Mouse (Mus musculus) hindbrain, postnatal 0 days (tissue): ENCODE data around the gene Lamb1. TPM values are rescaled to one million over a fixed set of nuclear protein-coding genes. Genes with fewer than 3 reads are reported as not detected.

ENCODE experiments used
- ATAC-seq: fragments of 200-750 bp; cut with Nextera tagmentation; 2 replicates; pipeline ENCODE4 v1.8.0; 2017; ENCODE audit warnings: mild to moderate bottlenecking, moderate TSS enrichment, moderate library complexity
- DNase-seq: peaks from one replicate; pipeline ENCODE4 v3.0.0-alpha.2; 2015; ENCODE audit warnings: low spot score
- H3K27ac ChIP-seq: fragments of 300-500 bp; sonication (generic); 2 replicates; pipeline ENCODE4 v1.5.1; 2014; ENCODE audit warnings: mild to moderate bottlenecking
- H3K27me3 ChIP-seq: fragments of 300-500 bp; sonication (generic); 2 replicates; pipeline ENCODE4 v1.6.1; 2014; ENCODE audit warnings: low read length, mixed read lengths; ENCODE audit not compliant: insufficient read depth
- H3K36me3 ChIP-seq: fragments of 300-500 bp; sonication (generic); 2 replicates; pipeline ENCODE4 v1.6.1; 2014; ENCODE audit warnings: low read length, mixed read lengths; ENCODE audit not compliant: insufficient read depth
- H3K4me1 ChIP-seq: fragments of 300-500 bp; sonication (generic); 2 replicates; pipeline ENCODE4 v1.6.1; 2014; ENCODE audit warnings: antibody characterized with exemption, low read length, mixed read lengths; ENCODE audit not compliant: insufficient read depth
- H3K4me2 ChIP-seq: fragments of 300-500 bp; sonication (generic); 2 replicates; pipeline ENCODE4 v1.6.1; 2014; ENCODE audit warnings: low read depth, mild to moderate bottlenecking, low read length, moderate library complexity, mixed read lengths
- H3K4me3 ChIP-seq: fragments of 300-500 bp; sonication (generic); 2 replicates; pipeline ENCODE4 v1.5.1; 2014; ENCODE audit warnings: low read length
- H3K9ac ChIP-seq: fragments of 300-500 bp; sonication (generic); replicated peaks from 2 replicates; pipeline ENCODE4 v1.6.1; 2014; ENCODE audit warnings: mild to moderate bottlenecking, low read length, moderate library complexity, mixed read lengths
- H3K9me3 ChIP-seq: fragments of 300-500 bp; sonication (generic); 2 replicates; pipeline ENCODE4 v1.6.1; 2016; ENCODE audit warnings: low read length, mixed read lengths
- CTCF ChIP-seq: IDR thresholded peaks from 2 replicates; pipeline ENCODE4 v1.5.1; 2016; ENCODE audit warnings: antibody characterized with exemption, control low read depth, low read depth
- WGBS: fragments of 180-500 bp; shearing (Covaris S2); extraction: QIAGEN DNeasy Blood & Tissue Kit; methylation state at CpG from one replicate; pipeline ENCODE4 v1.1.7; 2014; 5-methylcytosine and 5-hydroxymethylcytosine counted together
- polyA plus RNA-seq: library from polyadenylated mRNA; unstranded; fragments of >200 nt; fragmentation: Nextera tagmentation; extraction: Ambion mirVana; gene quantifications from 2 replicates; pipeline ENCODE4 v1.2.1, GENCODE M21; 2015
- total RNA-seq: library from RNA; depleted of rRNA; stranded (reverse); fragments of >200 nt; gene quantifications from 2 replicates; pipeline ENCODE4 v1.2.3, GENCODE M21; 2014

Lamb1 gene
- total and polyA plus RNA-seq, 2 experiments from 2014 or later: 12.1 to 30.9 TPM

DNA sequence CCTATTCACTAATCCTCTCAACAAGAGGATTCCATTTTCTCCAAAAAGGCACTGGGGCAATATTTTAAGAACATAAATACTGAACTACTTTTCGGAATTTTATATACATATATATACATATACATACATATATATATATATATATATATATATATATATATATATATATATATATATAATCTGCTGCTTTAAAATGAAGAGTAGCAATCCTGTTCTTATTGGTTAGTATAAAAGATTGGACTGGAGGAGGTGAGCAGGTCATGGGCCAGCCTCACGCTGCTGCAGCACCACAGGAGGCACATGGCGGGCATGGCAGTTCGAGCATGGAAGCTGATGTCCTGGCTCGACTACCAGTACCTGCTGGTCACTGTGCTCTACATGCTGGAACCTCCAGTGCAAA is 24.6 kb upstream of the Lamb1 start, which contains the start of gene Gm6993:
Gene Gm6993 (plus strand): TSS at position 301 of the 400 bp plus-strand sequence.
- Histone ChIP-seq H3K27me3 (no peaks in the 10 kb centered on the region), H3K9ac (no peak within 1 kb of the TSS), H3K4me1 (peaks cover 5% of the 10 kb centered on the region; the same call in 1 of the 2 replicates), H3K27ac (no peak within 1 kb of the TSS), H3K9me3 (no peaks in the 10 kb centered on the region), H3K36me3 (no peaks in the 10 kb centered on the region), H3K4me3 (no peak within 1 kb of the TSS), H3K4me2 (no peak within 1 kb of the TSS)
- no peak for TF ChIP-seq CTCF
- no peak for ATAC-seq
- 77% methylated on average over 5 of the region's 5 CpGs for WGBS
- DNase-seq: no peak

- Histone ChIP-seq H3K9me3 (no peaks in the 10 kb centered on the region), H3K4me3 (no peak overlapping the region), H3K27me3 (no peaks in the 10 kb centered on the region), H3K27ac (no peak overlapping the region), H3K4me1 (peaks cover 3% of the 10 kb centered on the region; the same call in 1 of the 2 replicates), H3K36me3 (no peaks in the 10 kb centered on the region), H3K9ac (no peak overlapping the region), H3K4me2 (no peak overlapping the region)
- DNase-seq (no peak), ATAC-seq (no peak)
- no peak for TF ChIP-seq CTCF
- WGBS: 68% methylated on average over 6 of the region's 6 CpGs
These were observed 23.3 kb upstream of the Lamb1 start for GRCm38 (mm10) chr12:31241595-31242342.

- Histone ChIP-seq H3K36me3 (no peaks in the 10 kb centered on the region), H3K27ac (no peak overlapping the region), H3K4me3 (no peak overlapping the region), H3K4me1 (no peaks in the 10 kb centered on the region), H3K9ac (no peak overlapping the region), H3K9me3 (no peaks in the 10 kb centered on the region), H3K27me3 (no peaks in the 10 kb centered on the region), H3K4me2 (no peak overlapping the region)
- TF ChIP-seq CTCF: no peak
- ATAC-seq: no peak
- no peak for DNase-seq
- 78% methylated on average over 2 of the region's 2 CpGs for WGBS
These were observed 21.0 kb upstream of the Lamb1 start for GRCm38 (mm10) chr12:31244001-31244400.

DNA sequence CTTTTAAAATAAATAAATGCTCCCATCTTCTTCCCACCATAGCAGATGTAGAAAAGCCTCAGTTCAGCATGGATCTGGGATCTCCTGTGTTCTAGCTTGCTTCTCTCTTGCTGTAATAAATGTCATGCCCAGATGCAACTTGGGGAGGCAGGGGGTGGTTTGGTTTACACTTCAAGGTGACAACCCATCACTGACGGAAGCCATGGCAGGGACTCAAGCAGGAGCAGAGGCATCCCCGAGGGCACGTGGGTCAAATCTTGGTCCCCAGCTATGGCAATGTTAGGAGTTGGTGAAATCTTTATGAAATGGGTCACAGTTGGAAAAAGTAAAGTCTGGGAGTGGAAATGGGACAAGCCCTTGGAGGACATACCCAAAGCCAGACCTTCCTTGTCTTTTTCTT is 20.3 kb upstream of the Lamb1 start:
- Histone ChIP-seq H3K4me1 (no peaks in the 10 kb centered on the region), H3K36me3 (no peaks in the 10 kb centered on the region), H3K27ac (no peak overlapping the region), H3K9me3 (no peaks in the 10 kb centered on the region), H3K27me3 (no peaks in the 10 kb centered on the region), H3K9ac (no peak overlapping the region), H3K4me3 (no peak overlapping the region), H3K4me2 (no peak overlapping the region)
- DNase-seq (no peak), ATAC-seq (no peak)
- TF ChIP-seq CTCF: no peak
- 89% methylated on average over 3 of the region's 3 CpGs for WGBS

DNA sequence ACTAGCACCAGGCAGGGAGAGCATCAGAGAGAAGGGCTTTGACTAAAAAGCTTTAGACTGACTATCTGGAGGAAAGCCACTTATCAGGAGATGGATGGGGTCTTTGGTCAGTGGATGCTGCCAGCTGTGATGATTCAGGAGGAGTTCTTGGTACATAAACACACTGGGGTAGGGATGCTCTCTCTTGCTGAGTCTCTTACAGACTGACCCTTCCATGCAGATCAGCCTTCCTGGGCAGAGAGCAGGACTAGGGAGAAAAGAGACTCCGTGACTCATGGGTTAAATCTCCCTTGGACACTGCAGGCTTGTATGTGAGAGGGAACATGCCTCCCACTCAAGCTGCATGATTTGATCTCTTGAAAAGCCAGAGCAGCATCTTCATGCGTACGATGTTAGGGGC is 18.9 kb upstream of the Lamb1 start:
- ATAC-seq (no peak), DNase-seq (no peak)
- no peaks in the 10 kb centered on the region for H3K36me3 ChIP-seq
- no peaks in the 10 kb centered on the region for H3K4me1 ChIP-seq
- no peak overlapping the region for H3K4me3 ChIP-seq
- no peak for TF ChIP-seq CTCF
- no peaks in the 10 kb centered on the region for H3K9me3 ChIP-seq
- no peak overlapping the region for H3K4me2 ChIP-seq
- no peak overlapping the region for H3K27ac ChIP-seq
- 58% methylated on average over 3 of the region's 3 CpGs for WGBS
- 0 out of 2 replicates have a peak overlapping the region, but pooled peaks have one; percentile 10 for H3K9ac ChIP-seq
- no peaks in the 10 kb centered on the region for H3K27me3 ChIP-seq

- Histone ChIP-seq H3K4me3 (no peak overlapping the region), H3K36me3 (no peaks in the 10 kb centered on the region), H3K9ac (0 out of 2 replicates have a peak overlapping the region, but pooled peaks have one; percentile 10), H3K27ac (no peak overlapping the region), H3K27me3 (no peaks in the 10 kb centered on the region), H3K4me2 (no peak overlapping the region), H3K9me3 (no peaks in the 10 kb centered on the region), H3K4me1 (no peaks in the 10 kb centered on the region)
- DNase-seq (no peak), ATAC-seq (no peak)
- TF ChIP-seq CTCF: no peak
- 48% methylated on average over 3 of the region's 3 CpGs for WGBS
These were observed 18.4 kb upstream of the Lamb1 start for GRCm38 (mm10) chr12:31246615-31247014.

DNA sequence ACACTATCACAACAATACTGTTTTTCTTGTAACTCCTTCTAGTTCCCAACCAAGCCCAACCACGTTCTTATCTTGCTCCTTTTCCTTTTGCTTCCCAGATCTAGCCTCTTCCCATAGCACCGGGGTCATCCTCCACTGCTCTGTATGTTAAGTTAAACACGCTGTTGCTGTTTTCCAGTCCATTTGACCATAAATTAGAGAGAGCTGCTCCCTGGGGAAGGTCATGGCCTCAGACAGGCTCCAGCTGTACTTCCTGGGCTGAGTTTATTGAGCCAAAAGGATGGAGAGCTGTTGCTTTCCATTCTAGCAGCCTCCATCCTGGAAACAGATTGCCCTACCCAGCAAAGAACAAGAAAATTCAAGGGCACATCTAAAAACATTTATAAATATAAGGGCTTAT is 16.9 kb upstream of the Lamb1 start:
- H3K27ac ChIP-seq: no peak overlapping the region
- 44% methylated on average over 3 of the region's 3 CpGs for WGBS
- no peak for TF ChIP-seq CTCF
- H3K36me3 ChIP-seq: no peaks in the 10 kb centered on the region
- H3K4me3 ChIP-seq: no peak overlapping the region
- H3K9me3 ChIP-seq: no peaks in the 10 kb centered on the region
- ATAC-seq: no peak
- DNase-seq: no peak
- H3K4me1 ChIP-seq: no peaks in the 10 kb centered on the region
- H3K4me2 ChIP-seq: no peak overlapping the region
- no peaks in the 10 kb centered on the region for H3K27me3 ChIP-seq
- H3K9ac ChIP-seq: no peak overlapping the region
